Mouse (Mus musculus) MEL (cell line): ENCODE measurements around the gene Ikzf3. TPM values are rescaled to one million over a fixed set of nuclear protein-coding genes. Genes with fewer than 3 reads are reported as not detected.

ENCODE experiments used
- DNase-seq: peaks from one replicate; pipeline ENCODE4 v3.0.0; 2011; ENCODE audit warnings: low read depth, low spot score
- H3K27ac ChIP-seq: 2 replicates; pipeline ENCODE4 v1.5.1; 2012; ENCODE audit warnings: low read depth, mild to moderate bottlenecking, control low read depth, low read length, moderate library complexity; ENCODE audit not compliant: control insufficient read depth
- H3K27me3 ChIP-seq, 2 experiments: fragments of 150-350 bp in 1 of 2; sonication (generic) in 1 of 2; 2 replicates each; pipeline ENCODE4 v1.6.1; 2012; ENCODE audit warnings: low read length in 2 of 2, mild to moderate bottlenecking in 2 of 2, improper control_type of control experiment in 1 of 2, moderate library complexity in 1 of 2; ENCODE audit not compliant: insufficient read depth in 2 of 2, control insufficient read depth in 1 of 2
- H3K36me3 ChIP-seq, 2 experiments: 2 replicates each; pipeline ENCODE4 v1.6.1; 2012 to 2014; ENCODE audit warnings: low read length in 2 of 2, improper control_type of control experiment in 1 of 2, inconsistent platforms in 1 of 2, mild to moderate bottlenecking in 1 of 2; ENCODE audit not compliant: insufficient read depth in 2 of 2, control insufficient read depth in 1 of 2
- H3K4me1 ChIP-seq, 2 experiments: fragments of 150-350 bp in 1 of 2; sonication (generic) in 1 of 2; 2 replicates each; pipeline ENCODE4 v1.6.1; 2012; ENCODE audit warnings: low read length in 2 of 2, improper control_type of control experiment in 1 of 2, mild to moderate bottlenecking in 1 of 2; ENCODE audit not compliant: insufficient read depth in 2 of 2, control insufficient read depth in 1 of 2
- H3K4me3 ChIP-seq, 2 experiments: fragments of 150-350 bp in 1 of 2; sonication (generic) in 1 of 2; 2 replicates each; pipeline ENCODE4 v1.5.1; 2012; ENCODE audit warnings: low read depth in 2 of 2, low read length in 2 of 2, mild to moderate bottlenecking in 2 of 2, moderate library complexity in 2 of 2, control low read depth in 1 of 2, improper control_type of control experiment in 1 of 2; ENCODE audit not compliant: control insufficient read depth in 1 of 2, insufficient read depth in 1 of 2
- H3K79me2 ChIP-seq: 2 replicates; pipeline ENCODE4 v1.6.1; 2012; ENCODE audit warnings: mild to moderate bottlenecking, low read length, moderate library complexity; ENCODE audit not compliant: control insufficient read depth, poor library complexity, insufficient read depth
- H3K9ac ChIP-seq: 2 replicates; pipeline ENCODE4 v1.6.1; 2012; ENCODE audit warnings: low read depth, mild to moderate bottlenecking, control low read depth, low read length, moderate library complexity; ENCODE audit not compliant: control insufficient read depth, poor library complexity, severe bottlenecking
- H3K9me3 ChIP-seq: fragments of 150-350 bp; sonication (generic); replicated peaks from 2 replicates; pipeline ENCODE4 v1.6.1; 2012; ENCODE audit warnings: mild to moderate bottlenecking, low read length, improper control_type of control experiment, moderate library complexity; ENCODE audit not compliant: insufficient read depth
- BHLHE40 ChIP-seq: IDR thresholded peaks from 2 replicates; pipeline ENCODE4 v1.6.1; 2012; ENCODE audit warnings: low read depth, mild to moderate bottlenecking, inconsistent platforms, low read length, improper control_type of control experiment, borderline replicate concordance
- CHD2 ChIP-seq: IDR thresholded peaks from 2 replicates; pipeline ENCODE4 v1.6.1; 2011; ENCODE audit warnings: low read length, improper control_type of control experiment
- CTCF ChIP-seq, 3 experiments: IDR thresholded peaks in 2 of 3; conservative IDR thresholded peaks in 1 of 3; 2 replicates each; pipeline ENCODE4 v1.5.1; 2011 to 2012; ENCODE audit warnings: low read length in 3 of 3, low read depth in 2 of 3, mild to moderate bottlenecking in 2 of 3, improper control_type of control experiment in 1 of 3, inconsistent platforms in 1 of 3, mixed read lengths in 1 of 3, moderate library complexity in 1 of 3; ENCODE audit not compliant: control insufficient read depth in 1 of 3, insufficient read depth in 1 of 3, poor library complexity in 1 of 3, severe bottlenecking in 1 of 3
- ELF1 ChIP-seq: IDR thresholded peaks from 2 replicates; pipeline ENCODE4 v1.6.1; 2014; ENCODE audit warnings: low read depth, mild to moderate bottlenecking, inconsistent platforms, low read length, improper control_type of control experiment, moderate library complexity
- EP300 ChIP-seq, 2 experiments: IDR thresholded peaks; 2 replicates each; pipeline ENCODE4 v1.6.1; 2011; ENCODE audit warnings: improper control_type of control experiment in 2 of 2, low read length in 2 of 2, low read depth in 1 of 2, mild to moderate bottlenecking in 1 of 2
- ETS1 ChIP-seq: IDR thresholded peaks from 2 replicates; pipeline ENCODE4 v1.6.1; 2012; ENCODE audit warnings: low read depth, mild to moderate bottlenecking, inconsistent platforms, low read length, improper control_type of control experiment, moderate library complexity
- GABPA ChIP-seq: IDR thresholded peaks from 2 replicates; pipeline ENCODE4 v1.6.1; 2012; ENCODE audit warnings: low read depth, mild to moderate bottlenecking, inconsistent platforms, low read length, improper control_type of control experiment, moderate library complexity
- GATA1 ChIP-seq: IDR thresholded peaks from 2 replicates; pipeline ENCODE4 v1.6.1; 2011; ENCODE audit warnings: low read depth, low read length, improper control_type of control experiment
- MAFK ChIP-seq: IDR thresholded peaks from 2 replicates; pipeline ENCODE4 v1.6.1; 2011; ENCODE audit warnings: low read depth, mild to moderate bottlenecking, low read length, improper control_type of control experiment, borderline replicate concordance
- MYB ChIP-seq: IDR thresholded peaks from 2 replicates; pipeline ENCODE4 v1.6.1; 2011; ENCODE audit warnings: mild to moderate bottlenecking, low read depth, low read length, improper control_type of control experiment
- MYC ChIP-seq: IDR thresholded peaks from 2 replicates; pipeline ENCODE4 v1.6.1; 2011; ENCODE audit warnings: low read depth, mild to moderate bottlenecking, low read length, improper control_type of control experiment, moderate library complexity
- NRF1 ChIP-seq: IDR thresholded peaks from 2 replicates; pipeline ENCODE4 v1.6.1; 2014; ENCODE audit warnings: low read depth, mild to moderate bottlenecking, inconsistent platforms, low read length, improper control_type of control experiment, moderate library complexity; ENCODE audit not compliant: poor library complexity, insufficient read depth, severe bottlenecking
- RCOR1 ChIP-seq: IDR thresholded peaks from 2 replicates; pipeline ENCODE4 v1.6.1; 2012; ENCODE audit warnings: low read depth, mild to moderate bottlenecking, inconsistent platforms, low read length, improper control_type of control experiment
- SIN3A ChIP-seq: IDR thresholded peaks from 2 replicates; pipeline ENCODE4 v1.6.1; 2012; ENCODE audit warnings: low read length, improper control_type of control experiment, inconsistent platforms
- SMC3 ChIP-seq: IDR thresholded peaks from 2 replicates; pipeline ENCODE4 v1.6.1; 2011; ENCODE audit warnings: low read depth, low read length, improper control_type of control experiment
- TAL1 ChIP-seq: IDR thresholded peaks from 2 replicates; pipeline ENCODE4 v1.6.1; 2012; ENCODE audit warnings: mild to moderate bottlenecking, inconsistent platforms, low read length, moderate library complexity, mixed read lengths
- TBP ChIP-seq: IDR thresholded peaks from 2 replicates; pipeline ENCODE4 v1.8.0; 2011; ENCODE audit warnings: low read depth, low read length, improper control_type of control experiment
- TCF12 ChIP-seq: IDR thresholded peaks from 2 replicates; pipeline ENCODE4 v1.6.1; 2014; ENCODE audit warnings: low read depth, mild to moderate bottlenecking, inconsistent platforms, low read length, improper control_type of control experiment, moderate library complexity
- UBTF ChIP-seq: IDR thresholded peaks from 2 replicates; pipeline ENCODE4 v1.6.1; 2012; ENCODE audit warnings: low read depth, mild to moderate bottlenecking, inconsistent platforms, low read length, improper control_type of control experiment, moderate library complexity, borderline replicate concordance; ENCODE audit not compliant: insufficient read depth
- ZMIZ1 ChIP-seq: IDR thresholded peaks from 2 replicates; pipeline ENCODE4 v1.6.1; 2012; ENCODE audit warnings: low read depth, mild to moderate bottlenecking, inconsistent platforms, low read length, improper control_type of control experiment, moderate library complexity
- ZNF384 ChIP-seq: IDR thresholded peaks from 2 replicates; pipeline ENCODE4 v1.6.1; 2012; ENCODE audit warnings: low read depth, mild to moderate bottlenecking, inconsistent platforms, low read length, improper control_type of control experiment
- polyA plus RNA-seq, 2 experiments: library from polyadenylated mRNA; stranded (reverse) in 1 of 2; unstranded in 1 of 2; fragments of >175 nt in 1 of 2; fragments of >200 nt in 1 of 2; gene quantifications; 2 replicates each; pipeline versions ENCODE4 v1.2.1 to v1.2.4; 2012; ENCODE audit warnings: low replicate concordance in 2 of 2, low read depth in 1 of 2; ENCODE audit not compliant: insufficient read length in 2 of 2, insufficient read depth in 1 of 2, missing spikeins in 1 of 2
- total RNA-seq: library from RNA; depleted of rRNA; stranded (reverse); fragments of 300-350 nt; gene quantifications from 2 replicates; pipeline ENCODE4 v1.2.3, GENCODE M21; 2012

Gene Ikzf3
- total and polyA plus RNA-seq, 3 experiments: 0.12 TPM; not detected in 2

GRCm38 (mm10) chr11:98595021-98595420 is 49.2 kb upstream of the Ikzf3 start:
- Histone ChIP-seq H3K27me3 (peaks cover 12 to 14% of the 10 kb centered on the region in 2 experiments), H3K36me3 (no peaks in the 10 kb centered on the region), H3K27ac (no peak overlapping the region), H3K4me1 (peaks cover 0 to 4% of the 10 kb centered on the region in 2 experiments; a peak in 2 of 4 replicates), H3K9ac (no peak overlapping the region)
- no peak for DNase-seq
- TF ChIP-seq TCF12 (no peak), GABPA (no peak), MYC (no peak), SIN3A (no peak), ZMIZ1 (no peak), TBP (no peak), SMC3 (no peak), ETS1 (no peak), ELF1 (no peak), RCOR1 (no peak), MYB (no peak), TAL1 (no peak), GATA1 (no peak), BHLHE40 (no peak), MAFK (no peak), CHD2 (no peak), CTCF (IDR thresholded peaks at IDR 0.05 in 2 of 3, conservative IDR thresholded peaks at IDR 0.05 in 1 of 3; ENCODE audit: control insufficient read depth in 1 of 3, insufficient read depth in 1 of 3, low read depth in 2 of 3, low read length in 3 of 3, poor library complexity in 1 of 3, severe bottlenecking in 1 of 3) (no peak), EP300 (IDR thresholded peaks at IDR 0.05; ENCODE audit: low read depth in 1 of 2, low read length in 2 of 2) (no peak), NRF1 (no peak), UBTF (no peak)
- TF ChIP-seq, all 39 proteins: peak for 0
- Histone ChIP-seq H3K9me3 (no peaks in the 10 kb centered on the region), H3K79me2 (no peaks in the 10 kb centered on the region), H3K4me3 (no peak overlapping the region)

DNA sequence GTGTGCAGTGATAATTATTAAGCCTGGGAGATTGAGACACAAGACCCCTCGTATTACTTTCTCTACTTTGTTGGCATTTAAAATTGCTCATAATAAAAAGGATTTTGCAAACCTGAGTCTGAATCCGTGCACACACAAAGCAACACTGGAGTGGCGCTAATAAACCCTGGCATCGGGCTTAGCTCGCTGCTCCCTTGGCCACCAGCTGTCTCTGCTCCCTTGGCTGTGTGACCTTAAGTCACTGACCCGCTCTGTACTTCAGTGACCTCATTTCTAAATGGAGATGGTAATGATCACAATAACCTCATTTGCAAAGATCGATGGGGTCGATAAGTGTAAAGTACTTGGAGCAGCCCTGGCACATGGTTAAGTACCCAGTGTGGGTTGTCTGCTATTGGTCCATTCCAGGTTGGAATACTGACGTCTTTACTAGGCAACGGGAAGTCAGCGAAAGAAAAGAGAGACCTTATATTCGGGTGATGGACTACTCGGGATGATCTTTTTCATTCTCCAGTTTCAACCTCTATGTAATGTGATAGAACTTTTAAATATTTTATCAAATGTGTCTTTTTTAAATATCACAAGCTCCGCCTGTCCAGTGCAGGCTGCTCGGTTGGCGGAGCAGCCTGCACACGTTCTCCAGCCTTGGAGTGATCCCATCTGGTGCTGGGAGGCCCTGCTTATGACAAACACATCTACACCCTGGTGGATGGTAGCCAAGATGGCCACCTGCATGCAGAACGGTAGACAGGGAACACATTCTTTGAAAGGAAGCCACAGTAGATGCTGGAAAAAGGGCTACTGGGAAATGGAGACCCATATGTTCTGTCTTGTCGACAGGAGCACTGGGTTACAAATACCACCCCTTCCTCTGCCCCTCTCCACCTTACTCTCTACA is 45.0 kb upstream of the Ikzf3 start:
- Histone ChIP-seq H3K27me3 (peaks cover 8 to 9% of the 10 kb centered on the region in 2 experiments), H3K79me2 (peaks cover 12% of the 10 kb centered on the region), H3K4me3 (no peak overlapping the region), H3K4me1 (peaks cover 19 to 22% of the 10 kb centered on the region in 2 experiments; a peak in 3 of 4 replicates), H3K9ac (no peak overlapping the region), H3K27ac (no peak overlapping the region), H3K9me3 (no peaks in the 10 kb centered on the region), H3K36me3 (peaks cover 0 to 19% of the 10 kb centered on the region in 2 experiments; a peak in 2 of 4 replicates)
- TF ChIP-seq MYC (no peak), EP300 (IDR thresholded peaks at IDR 0.05; ENCODE audit: low read depth in 1 of 2, low read length in 2 of 2) (no peak), ZNF384 (no peak)
- DNase-seq: no peak
